Mouse (Mus musculus) forebrain, embryonic 15.5 days (tissue): Measurements from ENCODE around the gene Scrg1. TPM values are rescaled to one million over a fixed set of nuclear protein-coding genes. Genes with fewer than 3 reads are reported as not detected.
A peak's percentile ranks its signal among the peaks of the same experiment; 100 is the strongest.
"Not testable (repeated sequence)": the region's sequence is repeated elsewhere in the genome, so short reads cannot be mapped to it uniquely, and the experiment has no call there.

Source experiments
- ATAC-seq: fragments of 200-750 bp; cut with Nextera tagmentation; replicated peaks from 2 replicates; pipeline ENCODE4 v1.8.0; 2017; ENCODE audit warnings: mild to moderate bottlenecking, moderate TSS enrichment, moderate library complexity
- H3K27ac ChIP-seq: fragments of 300-500 bp; sonication (generic); replicated peaks from 2 replicates; pipeline ENCODE4 v1.5.1; 2015; ENCODE audit warnings: mild to moderate bottlenecking, inconsistent platforms
- H3K27me3 ChIP-seq: fragments of 300-500 bp; sonication (generic); 2 replicates; pipeline ENCODE4 v1.6.1; 2015; ENCODE audit warnings: inconsistent platforms
- H3K36me3 ChIP-seq: fragments of 300-500 bp; sonication (generic); 2 replicates; pipeline ENCODE4 v1.6.1; 2015; ENCODE audit warnings: mild to moderate bottlenecking, inconsistent platforms
- H3K4me1 ChIP-seq: fragments of 300-500 bp; sonication (generic); 2 replicates; pipeline ENCODE4 v1.6.1; 2015; ENCODE audit warnings: inconsistent platforms
- H3K4me2 ChIP-seq: fragments of 300-500 bp; sonication (generic); replicated peaks from 2 replicates; pipeline ENCODE4 v1.6.1; 2015; ENCODE audit warnings: mild to moderate bottlenecking, inconsistent platforms
- H3K4me3 ChIP-seq: fragments of 300-500 bp; sonication (generic); 2 replicates; pipeline ENCODE4 v1.5.1; 2015; ENCODE audit warnings: mild to moderate bottlenecking, inconsistent platforms
- H3K9ac ChIP-seq: fragments of 300-500 bp; sonication (generic); replicated peaks from 2 replicates; pipeline ENCODE4 v1.6.1; 2015; ENCODE audit warnings: mild to moderate bottlenecking, inconsistent platforms
- H3K9me3 ChIP-seq: fragments of 300-500 bp; sonication (generic); 2 replicates; pipeline ENCODE4 v1.6.1; 2016; ENCODE audit warnings: inconsistent platforms
- WGBS: fragments of 180-500 bp; shearing (Covaris S2); methylation state at CpG from one replicate; pipeline ENCODE4 v1.1.7; 2015; ENCODE audit warnings: mixed read lengths; 5-methylcytosine and 5-hydroxymethylcytosine counted together
- polyA plus RNA-seq: library from polyadenylated mRNA; unstranded; fragments of >200 nt; fragmentation: Nextera tagmentation; extraction: Ambion mirVana; gene quantifications from 2 replicates; pipeline ENCODE4 v1.2.1, GENCODE M21; 2015

The Scrg1 gene
- polyA plus RNA-seq: 14.2 and 14.8 TPM in 2 replicates

DNA sequence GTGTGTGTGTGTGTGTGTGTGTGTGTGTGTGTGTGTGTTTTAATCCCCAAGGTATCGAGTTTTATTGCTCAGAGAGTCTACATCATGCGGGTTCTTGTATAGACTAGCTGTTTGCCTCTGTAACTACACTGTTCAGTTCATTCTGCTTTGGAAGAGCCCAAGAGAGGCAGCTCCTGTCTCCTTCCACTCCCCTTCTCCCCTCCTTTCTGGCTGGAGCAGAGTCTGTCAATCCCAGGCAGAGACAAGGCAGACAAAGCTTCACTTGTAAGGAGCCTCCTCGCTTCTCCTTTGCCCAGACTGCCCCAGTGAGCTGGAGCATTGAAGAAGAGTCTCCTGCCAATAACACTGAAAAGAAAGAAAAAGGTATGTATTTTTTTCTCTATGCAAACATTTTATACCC lies at the start of gene Scrg1:
Scrg1 (plus strand) TSS at position 159 of the 400 bp plus-strand sequence.
- Histone ChIP-seq H3K36me3 (no peaks in the 10 kb centered on the region), H3K9ac (no peak within 1 kb of the TSS), H3K9me3 (no peaks in the 10 kb centered on the region), H3K4me3 (no peak within 1 kb of the TSS), H3K4me1 (peaks cover 13% of the 10 kb centered on the region), H3K4me2 (peak within 1 kb of the TSS; percentile 1; the same call in 1 of the 2 replicates), H3K27me3 (no peaks in the 10 kb centered on the region), H3K27ac (peak within 1 kb of the TSS; percentile 32)
- WGBS: 62% methylated on average over 3 of the region's 3 CpGs
- peak; percentile 62 for ATAC-seq

DNA sequence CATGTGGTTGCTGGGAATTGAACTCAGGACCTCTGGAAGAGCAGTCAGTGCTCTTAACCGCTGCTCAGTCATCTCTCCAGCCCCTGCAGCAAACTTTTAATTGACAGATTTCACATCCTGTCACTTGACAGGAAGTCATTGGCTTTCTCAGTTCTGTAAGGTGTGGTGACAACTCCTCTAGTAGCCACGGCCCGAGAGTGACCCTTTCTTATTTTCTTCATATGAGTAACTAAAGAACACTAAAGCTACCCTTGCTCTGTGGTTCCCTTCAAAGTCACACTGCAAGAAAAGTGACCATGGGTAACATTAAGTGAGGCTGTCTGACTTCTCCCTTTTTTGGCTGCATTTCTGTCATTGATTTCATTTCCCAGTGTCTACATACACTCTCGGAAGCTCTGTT lies 49.4 kb upstream of the Scrg1 start:
- peaks cover 17% of the 10 kb centered on the region for H3K4me1 ChIP-seq
- no peak overlapping the region for H3K4me2 ChIP-seq
- H3K9me3 ChIP-seq: no peaks in the 10 kb centered on the region
- no peak overlapping the region for H3K4me3 ChIP-seq
- WGBS: 85% methylated on average over 4 of the region's 4 CpGs
- no peaks in the 10 kb centered on the region for H3K27me3 ChIP-seq
- ATAC-seq: no peak
- no peak overlapping the region for H3K9ac ChIP-seq
- no peaks in the 10 kb centered on the region for H3K36me3 ChIP-seq
- no peak overlapping the region for H3K27ac ChIP-seq

DNA sequence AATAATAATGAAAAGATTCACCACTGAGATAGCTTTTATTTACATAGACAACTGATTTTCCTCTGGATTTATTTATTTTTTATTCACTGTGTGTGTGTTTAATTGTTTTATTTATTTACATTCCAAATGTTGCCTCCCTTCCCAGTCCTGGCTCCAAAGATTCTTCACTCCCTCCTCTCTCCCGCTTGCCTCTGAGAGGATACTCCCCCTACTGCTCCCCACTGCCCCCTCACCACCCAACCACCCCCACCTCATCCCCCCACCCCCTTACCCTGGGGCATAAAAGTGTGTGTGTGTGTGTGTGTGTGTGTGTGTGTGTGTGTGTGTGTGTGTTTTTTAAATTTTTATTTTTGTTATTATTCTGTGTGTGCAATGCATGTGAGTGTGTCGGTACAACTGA lies 46.4 kb upstream of the Scrg1 start:
- no peak overlapping the region for H3K27ac ChIP-seq
- H3K4me3 ChIP-seq: no peak overlapping the region
- no peaks in the 10 kb centered on the region for H3K27me3 ChIP-seq
- H3K9ac ChIP-seq: no peak overlapping the region
- WGBS: 46% methylated on average over 2 of the region's 2 CpGs
- no peak overlapping the region for H3K4me2 ChIP-seq
- H3K9me3 ChIP-seq: no peaks in the 10 kb centered on the region
- peaks cover 17% of the 10 kb centered on the region for H3K4me1 ChIP-seq
- no peak for ATAC-seq
- H3K36me3 ChIP-seq: no peaks in the 10 kb centered on the region

DNA sequence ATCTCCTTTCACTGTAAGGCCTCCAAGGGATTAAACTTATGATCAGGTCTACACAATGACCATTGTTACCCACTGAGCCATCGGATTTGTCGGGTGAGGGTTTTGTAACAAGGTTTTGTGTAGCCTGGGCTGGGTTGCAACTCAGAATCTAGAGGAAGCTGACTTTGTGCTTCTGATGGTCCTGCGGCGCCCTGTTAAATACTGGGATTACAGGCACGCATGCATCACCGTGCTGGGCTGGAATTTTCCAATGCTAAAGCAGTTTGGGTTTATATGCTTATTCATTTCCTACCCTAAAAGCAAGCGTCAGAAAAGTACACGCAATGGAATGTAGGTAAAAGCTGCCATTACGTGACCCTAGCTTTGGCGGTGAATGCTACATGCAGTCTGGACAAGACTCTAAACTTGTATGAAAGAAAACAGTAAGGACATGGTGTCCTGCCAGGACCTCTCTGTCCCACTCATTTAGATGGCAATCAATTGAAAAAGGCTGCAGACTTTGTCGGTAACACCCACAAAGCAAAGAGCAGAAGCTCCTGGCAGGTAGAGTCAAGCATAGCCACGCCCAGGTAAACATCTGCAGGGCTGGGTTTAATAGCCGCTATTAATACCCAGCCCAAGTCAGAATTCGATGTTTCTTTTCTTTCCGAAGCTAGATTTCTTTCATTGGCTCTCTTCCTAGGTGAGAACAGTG lies 45.8 kb upstream of the Scrg1 start:
- Histone ChIP-seq H3K27ac (peak overlapping the region; percentile 38), H3K9me3 (no peaks in the 10 kb centered on the region), H3K27me3 (no peaks in the 10 kb centered on the region), H3K9ac (peak overlapping the region; percentile 22), H3K4me2 (peak overlapping the region; percentile 46), H3K4me1 (peaks cover 17% of the 10 kb centered on the region), H3K36me3 (no peaks in the 10 kb centered on the region), H3K4me3 (peak overlapping the region; percentile 26)
- 11% methylated on average over 15 of the region's 15 CpGs for WGBS
- peak; percentile 44; the same call in 1 of the 2 replicates for ATAC-seq

DNA sequence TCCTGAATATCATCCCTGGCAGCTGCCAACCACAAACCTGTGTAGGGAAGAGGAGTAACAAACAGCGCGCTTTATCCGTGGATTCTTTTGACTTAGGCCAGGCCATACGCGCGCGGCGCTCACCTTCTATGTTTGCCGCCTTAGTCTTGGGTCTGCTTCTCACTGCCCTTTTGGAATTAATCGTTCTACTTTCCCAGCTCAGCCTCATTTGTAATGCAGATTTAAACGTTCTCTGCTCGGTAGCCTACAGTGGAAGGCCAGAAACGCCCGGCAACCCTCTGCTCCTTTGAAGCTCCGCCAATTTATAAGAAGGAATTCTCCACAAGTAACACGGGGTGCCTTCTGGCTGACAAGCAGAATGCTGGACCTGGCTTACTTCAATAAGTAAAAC lies 45.3 kb upstream of the Scrg1 start:
- Histone ChIP-seq H3K9me3 (no peaks in the 10 kb centered on the region), H3K27me3 (no peaks in the 10 kb centered on the region), H3K36me3 (no peaks in the 10 kb centered on the region), H3K4me3 (peak overlapping the region; percentile 26), H3K4me1 (peaks cover 17% of the 10 kb centered on the region), H3K27ac (peak overlapping the region; percentile 38), H3K4me2 (peak overlapping the region; percentile 46), H3K9ac (peak overlapping the region; percentile 22)
- peak; percentile 88 for ATAC-seq
- WGBS: 1% methylated on average over 16 of the region's 16 CpGs

DNA sequence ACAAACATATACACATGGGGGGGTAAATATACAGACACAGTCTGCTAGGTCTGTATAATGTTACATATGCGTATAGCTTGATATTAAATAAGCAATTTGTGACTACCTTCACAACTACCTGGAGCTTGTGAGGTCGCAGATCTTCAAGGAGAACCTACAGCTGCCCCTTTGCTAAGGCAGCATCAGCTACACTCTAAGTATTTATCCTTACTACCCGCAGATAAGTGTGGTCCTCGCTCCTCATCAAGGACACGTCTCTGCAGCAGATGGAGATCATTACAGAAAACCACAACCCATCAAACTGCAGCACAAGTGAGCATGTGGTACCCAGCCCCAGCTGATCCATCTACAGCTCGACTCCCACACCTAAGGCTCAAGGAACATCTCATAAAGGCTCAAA lies 44.4 kb upstream of the Scrg1 start:
- no peak overlapping the region for H3K4me2 ChIP-seq
- H3K27ac ChIP-seq: no peak overlapping the region
- H3K4me1 ChIP-seq: peaks cover 17% of the 10 kb centered on the region
- no peak overlapping the region for H3K9ac ChIP-seq
- no peaks in the 10 kb centered on the region for H3K27me3 ChIP-seq
- WGBS: 82% methylated on average over 6 of the region's 6 CpGs
- no peak overlapping the region for H3K4me3 ChIP-seq
- ATAC-seq: no peak
- no peaks in the 10 kb centered on the region for H3K9me3 ChIP-seq
- no peaks in the 10 kb centered on the region for H3K36me3 ChIP-seq

DNA sequence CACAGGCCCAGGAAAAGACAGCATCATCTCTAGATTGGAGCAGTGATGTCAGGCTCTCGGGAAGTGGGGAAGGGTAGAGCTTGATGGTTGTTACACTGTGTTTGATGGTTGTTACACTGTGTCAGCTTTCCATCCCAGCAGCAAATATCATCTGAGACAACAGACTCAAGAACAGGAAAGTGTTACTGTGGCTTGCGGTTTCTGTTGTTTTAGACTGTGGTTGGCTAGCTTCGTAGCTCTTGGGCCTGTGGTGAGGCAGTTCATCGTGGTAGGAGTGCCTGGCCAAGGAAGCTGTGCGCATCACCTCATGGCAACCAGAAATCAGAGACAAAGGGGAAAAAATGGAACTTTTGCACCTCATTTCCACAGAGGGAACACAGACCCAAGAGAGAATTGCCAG lies 38.9 kb upstream of the Scrg1 start:
- H3K9ac ChIP-seq: no peak overlapping the region
- no peaks in the 10 kb centered on the region for H3K9me3 ChIP-seq
- H3K4me1 ChIP-seq: no peaks in the 10 kb centered on the region
- no peaks in the 10 kb centered on the region for H3K27me3 ChIP-seq
- H3K4me3 ChIP-seq: no peak overlapping the region
- no peaks in the 10 kb centered on the region for H3K36me3 ChIP-seq
- ATAC-seq: no peak
- H3K4me2 ChIP-seq: no peak overlapping the region
- no peak overlapping the region for H3K27ac ChIP-seq
- WGBS: 96% methylated on average over 5 of the region's 5 CpGs

DNA sequence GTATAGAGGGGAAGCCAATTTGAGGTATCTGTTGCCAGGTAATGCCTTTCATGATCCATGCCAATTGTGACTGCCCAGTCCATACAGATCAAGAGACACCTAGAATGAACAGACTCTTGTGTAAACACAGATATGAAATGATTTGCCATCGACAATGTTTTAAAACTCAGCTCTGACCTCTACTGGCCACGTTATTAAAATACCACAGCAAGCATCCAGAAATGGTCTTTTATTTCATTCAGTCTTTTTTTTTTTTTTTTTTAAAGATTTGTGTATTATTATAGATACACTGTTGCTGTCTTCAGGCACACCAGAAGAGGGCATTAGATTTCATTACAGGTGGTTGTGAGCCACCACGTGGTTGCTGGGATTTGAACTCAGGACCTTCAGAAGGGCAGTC lies 29.6 kb upstream of the Scrg1 start:
- Histone ChIP-seq H3K9ac (no peak overlapping the region), H3K4me1 (0 out of 2 replicates have a peak, but pooled peaks cover 4% of the 10 kb centered on the region), H3K4me2 (no peak overlapping the region), H3K4me3 (no peak overlapping the region), H3K27me3 (peaks cover 10% of the 10 kb centered on the region; the same call in 1 of the 2 replicates), H3K27ac (no peak overlapping the region), H3K9me3 (no peaks in the 10 kb centered on the region), H3K36me3 (no peaks in the 10 kb centered on the region)
- ATAC-seq: no peak
- 16% methylated on average over 3 of the region's 3 CpGs for whole genome bisulfite sequencing

DNA sequence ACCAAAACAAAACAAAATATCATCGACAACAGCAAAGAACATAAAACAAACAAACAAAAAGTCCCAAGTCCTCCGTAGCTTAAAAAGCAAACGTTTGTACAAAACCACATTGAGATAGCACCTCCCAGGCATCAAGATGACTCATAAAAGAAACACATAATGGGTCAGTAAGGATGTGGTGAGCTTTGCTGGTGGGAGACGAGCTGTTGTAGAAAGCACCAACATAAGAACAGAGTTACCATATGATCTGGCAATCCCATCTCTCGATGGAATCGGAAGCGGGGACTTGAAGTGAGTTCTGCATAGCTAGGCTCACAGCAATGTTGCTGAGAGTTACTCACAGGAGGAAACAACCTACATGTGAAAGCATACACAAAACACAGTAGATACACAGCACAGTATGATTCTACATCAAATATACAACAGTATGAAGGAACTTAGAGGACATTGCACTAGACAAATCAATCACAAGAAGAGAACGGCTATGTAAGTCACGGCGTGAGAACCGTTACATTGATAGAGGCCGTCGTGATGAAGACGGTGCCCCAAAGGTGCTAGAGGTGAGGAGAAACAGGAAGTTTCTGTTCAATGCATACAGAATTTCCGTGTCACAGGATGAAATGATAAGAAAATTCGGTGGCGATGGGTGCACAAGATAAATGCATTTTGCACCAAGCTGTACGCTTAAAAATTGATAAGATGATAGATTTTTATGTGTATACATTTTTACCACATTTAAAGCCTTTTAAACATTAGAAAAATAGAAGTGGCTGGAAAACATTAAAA lies 27.9 kb upstream of the Scrg1 start:
- Histone ChIP-seq H3K27ac (no peak overlapping the region), H3K4me1 (0 out of 2 replicates have a peak, but pooled peaks cover 4% of the 10 kb centered on the region), H3K4me3 (no peak overlapping the region), H3K36me3 (no peaks in the 10 kb centered on the region), H3K9ac (no peak overlapping the region), H3K9me3 (no peaks in the 10 kb centered on the region), H3K27me3 (peaks cover 10% of the 10 kb centered on the region; the same call in 1 of the 2 replicates), H3K4me2 (no peak overlapping the region)
- WGBS: 74% methylated on average over 18 of the region's 18 CpGs
- no peak for ATAC-seq

DNA sequence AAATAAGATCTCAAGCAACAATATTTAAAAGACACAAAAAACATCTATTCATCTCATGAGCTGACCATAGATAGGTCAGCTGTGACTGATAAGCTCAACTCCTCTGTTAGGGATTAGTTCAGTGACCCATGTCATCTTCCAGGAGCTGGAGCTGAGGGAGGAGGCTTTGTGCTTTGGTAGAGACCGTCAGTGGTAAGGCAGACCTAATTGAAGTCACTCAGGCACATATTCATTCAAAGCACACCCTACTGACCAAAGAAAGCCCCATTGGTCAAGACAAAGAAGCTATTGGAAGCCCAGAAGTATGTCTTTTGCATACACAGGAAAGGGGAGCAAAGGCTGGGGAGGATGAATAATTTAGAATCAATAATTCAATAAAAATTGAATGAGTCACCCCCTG lies 27.2 kb upstream of the Scrg1 start:
- no peak overlapping the region for H3K9ac ChIP-seq

DNA sequence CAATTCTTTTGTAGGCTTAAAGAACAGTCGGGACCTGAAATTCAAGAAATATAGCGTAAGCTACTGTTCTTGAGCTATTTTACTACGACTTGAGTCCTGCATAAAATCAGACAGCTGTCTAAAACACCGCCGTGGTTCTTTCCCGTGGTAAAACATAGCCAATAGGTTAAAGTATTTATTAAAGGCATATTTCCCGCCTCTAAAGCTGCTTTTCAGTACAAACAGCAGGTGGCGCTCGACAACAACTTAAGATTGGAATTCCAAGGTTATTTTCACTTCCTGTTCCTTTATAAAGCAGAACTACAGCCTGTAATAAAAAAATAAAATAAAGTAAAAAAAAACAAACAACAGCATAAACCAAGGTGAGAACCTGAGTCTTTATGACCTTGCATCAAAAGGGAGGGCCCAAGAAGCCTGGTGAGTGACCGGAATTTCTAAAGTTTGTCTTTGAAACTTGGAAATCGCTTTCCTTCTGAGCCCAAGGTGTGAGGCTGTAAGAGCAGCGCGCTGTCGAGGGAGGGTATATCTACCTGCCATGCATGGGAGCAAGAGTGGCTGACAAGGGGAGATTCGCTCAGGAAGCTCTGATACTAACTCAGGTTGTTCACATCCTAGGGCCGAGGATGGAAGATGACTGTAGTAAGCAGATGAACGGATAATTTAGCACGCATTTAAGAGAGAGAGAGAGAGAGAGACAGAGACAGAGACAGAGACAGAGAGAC lies 26.4 kb upstream of the Scrg1 start:
- Histone ChIP-seq H3K9me3 (no peaks in the 10 kb centered on the region), H3K4me1 (0 out of 2 replicates have a peak, but pooled peaks cover 4% of the 10 kb centered on the region), H3K27ac (no peak overlapping the region), H3K9ac (no peak overlapping the region), H3K27me3 (peaks cover 10% of the 10 kb centered on the region; the same call in 1 of the 2 replicates), H3K36me3 (no peaks in the 10 kb centered on the region), H3K4me3 (no peak overlapping the region), H3K4me2 (no peak overlapping the region)
- ATAC-seq: peak; percentile 63; the same call in 1 of the 2 replicates
- WGBS: 36% methylated on average over 18 of the region's 18 CpGs

More for the DNA sequence above, 27.2 kb upstream of the Scrg1 start:
- no peaks in the 10 kb centered on the region for H3K9me3 ChIP-seq
- H3K4me1 ChIP-seq: 0 out of 2 replicates have a peak, but pooled peaks cover 4% of the 10 kb centered on the region
- H3K4me2 ChIP-seq: no peak overlapping the region
- H3K4me3 ChIP-seq: no peak overlapping the region
- peaks cover 10% of the 10 kb centered on the region; the same call in 1 of the 2 replicates for H3K27me3 ChIP-seq
- H3K27ac ChIP-seq: no peak overlapping the region
- no peaks in the 10 kb centered on the region for H3K36me3 ChIP-seq
- no peak for ATAC-seq
- WGBS: 0% methylated on average over 1 of the region's 1 CpGs

DNA sequence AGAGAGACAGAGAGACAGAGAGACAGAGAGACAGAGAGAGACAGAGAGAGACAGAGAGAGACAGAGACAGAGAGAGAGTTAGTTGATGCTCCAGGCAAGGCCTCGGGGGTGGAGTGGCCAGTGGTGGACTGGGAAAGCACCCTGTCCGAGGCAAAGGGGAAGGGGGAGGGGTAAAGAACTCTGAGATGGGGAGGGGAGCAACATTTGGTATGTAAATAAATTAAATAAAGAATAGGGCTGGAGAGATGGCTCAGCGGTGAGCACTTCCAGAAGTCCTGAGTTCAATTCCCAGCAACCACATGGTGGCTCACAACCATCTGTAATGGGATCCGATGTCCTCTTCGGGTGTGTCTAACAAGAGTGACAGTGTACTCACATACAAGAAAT lies 25.8 kb upstream of the Scrg1 start:
- not testable (repeated sequence) for H3K4me2 ChIP-seq, ATAC-seq, H3K9ac ChIP-seq, H3K4me3 ChIP-seq, H3K4me1 ChIP-seq, H3K27ac ChIP-seq, H3K9me3 ChIP-seq, H3K36me3 ChIP-seq
- 78% methylated on average over 5 of the region's 5 CpGs for WGBS
- H3K27me3 ChIP-seq: peaks cover 10% of the 10 kb centered on the region; the same call in 1 of the 2 replicates
